Mouse (Mus musculus): ENCODE data around the gene Camp. TPM values are rescaled to one million over a fixed set of nuclear protein-coding genes. Genes with fewer than 3 reads are reported as not detected.

Camp gene
- polyA plus RNA-seq (2021; fragmentation: Nextera tagmentation) = not detected in 2 replicates
- long read RNA-seq, experiment 1 = 0 reads
- long read RNA-seq, experiment 2 = 0 reads

DNA sequence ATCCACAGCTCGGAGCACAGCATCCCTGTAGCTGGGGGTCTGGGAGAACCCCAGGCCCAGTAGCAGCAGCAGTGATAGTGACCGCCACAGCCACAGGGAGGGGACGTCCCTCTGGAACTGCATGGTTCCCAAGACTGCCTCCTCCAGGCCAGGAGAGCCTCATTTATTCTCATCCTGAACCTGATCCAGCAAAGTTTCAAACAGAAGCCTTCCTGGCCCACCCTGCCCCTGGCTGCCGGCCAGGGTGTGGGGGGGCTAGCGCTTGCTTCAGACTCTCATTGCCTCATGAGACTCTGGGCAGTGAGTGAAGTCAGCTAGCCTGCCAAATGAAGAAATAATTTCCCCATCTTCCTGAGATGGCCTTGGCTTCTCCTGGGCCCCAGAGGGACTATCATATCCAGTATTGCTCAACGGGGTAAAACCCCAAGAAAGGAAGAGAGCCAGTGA is at the start of gene Camp:
Camp (minus strand) TSS at position 306 of the 447 bp plus-strand sequence.

DNA sequence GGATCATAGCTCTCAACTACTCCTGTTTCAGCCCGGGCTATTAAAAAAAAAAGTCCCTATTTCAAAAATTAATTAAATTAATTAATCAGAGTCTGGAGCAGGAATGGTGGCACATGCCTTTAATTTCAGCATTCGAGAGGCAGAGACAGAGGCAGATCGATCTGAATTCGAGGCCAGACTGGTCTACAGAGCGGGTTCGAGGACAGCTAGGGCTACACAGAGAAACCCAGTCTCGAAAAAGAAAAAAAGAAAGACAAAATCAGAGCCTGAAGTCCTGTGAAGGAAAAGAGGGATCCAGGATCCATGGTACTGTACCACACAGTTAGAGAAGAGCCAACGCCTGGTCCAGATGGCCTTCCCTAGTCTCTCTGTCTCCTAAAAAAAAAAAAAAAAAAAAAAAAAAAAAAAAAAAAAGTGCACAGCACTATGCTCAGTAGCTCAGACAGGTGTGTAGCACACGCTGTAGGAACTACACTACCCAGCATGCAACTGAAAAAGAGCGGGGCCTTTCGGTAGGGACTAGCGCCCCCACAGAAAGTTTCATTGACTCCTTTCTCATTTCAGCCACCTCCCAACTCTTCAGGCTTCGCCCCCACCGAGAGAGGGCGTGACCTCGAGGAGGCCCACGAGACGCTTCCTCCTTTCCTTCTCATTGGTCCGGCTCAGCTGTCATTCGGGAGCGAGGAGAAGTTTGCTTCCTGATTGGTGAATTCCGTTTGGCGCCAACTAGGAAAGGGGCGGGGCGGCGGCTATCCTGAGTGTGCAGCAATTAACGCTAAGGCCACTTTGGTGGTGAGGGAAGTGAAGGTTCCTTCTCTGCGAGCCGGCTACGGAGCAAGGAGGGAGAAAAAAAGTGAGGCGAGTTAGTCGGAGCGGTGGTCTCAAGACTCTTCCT is 25.6 kb upstream of the Camp start, which contains the start of gene Cdc25a:
Cdc25a (plus strand) TSS at position 783 of the 895 bp plus-strand sequence.

DNA sequence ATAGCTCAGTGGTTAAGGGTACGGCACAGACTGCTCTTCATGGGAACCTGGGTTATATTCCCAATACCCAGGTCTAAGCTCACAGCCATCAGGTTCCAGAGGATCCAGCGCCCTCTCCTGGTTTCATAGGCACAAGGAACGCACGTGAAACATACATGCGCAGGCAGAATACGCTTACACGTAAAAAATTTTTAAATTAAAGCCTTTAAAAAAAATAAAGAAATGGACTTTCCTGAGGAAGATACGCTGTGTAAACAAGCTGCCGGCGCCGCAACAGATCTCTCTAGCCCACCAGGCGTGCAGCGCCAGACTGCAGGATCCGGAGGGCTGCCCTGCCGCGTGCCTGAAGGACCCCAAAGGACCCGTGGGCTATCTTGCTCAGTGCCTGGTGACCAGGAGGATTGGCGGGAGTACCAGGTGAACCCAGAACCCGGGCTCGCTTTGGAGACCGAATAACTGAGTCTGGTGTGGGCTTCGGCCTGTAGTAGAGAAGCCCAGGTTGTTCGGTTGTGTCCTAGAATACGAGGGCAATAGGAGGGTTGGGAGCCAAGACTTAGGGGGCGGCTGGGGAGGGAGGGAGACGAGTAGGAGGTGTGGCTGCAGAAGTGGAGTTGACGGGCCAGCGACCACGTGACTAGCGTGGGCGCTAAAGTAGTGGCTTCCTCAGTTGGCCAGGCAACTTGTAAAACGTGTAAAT is 16.9 kb downstream of the Camp start, which contains the start of gene Nme6:
Nme6 (plus strand) TSS at position 359 of the 697 bp plus-strand sequence.

DNA sequence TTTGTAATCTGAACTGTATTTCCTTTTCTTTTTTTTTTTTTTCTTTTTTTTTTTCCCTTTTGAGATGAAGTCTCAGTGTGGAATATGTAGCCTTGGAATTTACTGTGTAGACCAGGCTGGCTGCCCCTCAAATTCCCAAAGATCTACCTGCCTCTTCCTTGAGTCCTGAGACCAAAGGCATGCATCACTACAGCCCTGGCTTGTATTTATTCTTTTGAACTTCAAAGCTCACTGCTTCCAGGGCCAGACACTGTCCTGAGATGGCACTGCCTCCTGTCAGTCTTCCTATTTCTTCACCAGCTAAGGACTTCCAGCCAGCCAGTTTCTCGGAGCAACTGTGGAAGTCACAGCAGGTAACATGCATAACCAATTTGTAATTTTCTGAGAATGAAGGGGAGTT is 37.4 kb downstream of the Camp start, which contains the start of gene Spink8:
Spink8 (plus strand) TSS at position 301 of the 400 bp plus-strand sequence.

Small RNA genes within 50 kb of the gene (microRNA-seq; reads per million reads assigned to microRNA genes)
- gene Mir7089 = not detected

Other genes starting within 250 kb of the Camp start
- not detected in 2 replicates for gene Fbxw24, start 223.6 kb downstream of the Camp start, polyA plus RNA-seq (2021; fragmentation: Nextera tagmentation)
- gene Fbxw25, start 185.0 kb downstream of the Camp start, polyA plus RNA-seq (2021; fragmentation: Nextera tagmentation) = not detected in 2 replicates
- not detected in 2 replicates for gene Fbxw18, start 146.9 kb downstream of the Camp start, polyA plus RNA-seq (2021; fragmentation: Nextera tagmentation)
- gene Fbxw26, start 103.5 kb downstream of the Camp start, polyA plus RNA-seq (2021; fragmentation: Nextera tagmentation) = not detected in 2 replicates
- not detected in 2 replicates for gene Fbxw27, start 58.9 kb downstream of the Camp start, polyA plus RNA-seq (2021; fragmentation: Nextera tagmentation)
- gene Spink8, start 37.3 kb downstream of the Camp start, polyA plus RNA-seq (2021; fragmentation: Nextera tagmentation) = 147 and 163 TPM in 2 replicates
- 12.2 and 13.4 TPM in 2 replicates for gene Nme6, start 16.9 kb downstream of the Camp start, polyA plus RNA-seq (2021; fragmentation: Nextera tagmentation)
- 2.2 and 2.5 TPM in 2 replicates for gene Cdc25a, start 26.0 kb upstream of the Camp start, polyA plus RNA-seq (2021; fragmentation: Nextera tagmentation)
- 309 and 332 TPM in 2 replicates for gene Map4, start 81.8 kb upstream of the Camp start, polyA plus RNA-seq (2021; fragmentation: Nextera tagmentation)